Mouse (Mus musculus) ES-E14 (cell line): ENCODE measurements around the gene Clpb.

Experiments used
- HCFC1 ChIP-seq: IDR thresholded peaks from 2 replicates; pipeline ENCODE4 v1.6.1; 2012; ENCODE audit warnings: low read length, inconsistent platforms, borderline replicate concordance; ENCODE audit not compliant: insufficient read depth
- MAFK ChIP-seq: IDR thresholded peaks from 2 replicates; pipeline ENCODE4 v1.6.1; 2014; ENCODE audit warnings: mild to moderate bottlenecking, low read depth, low read length, inconsistent platforms; ENCODE audit not compliant: insufficient read depth
- ZNF384 ChIP-seq: IDR thresholded peaks from 2 replicates; pipeline ENCODE4 v1.6.1; 2012; ENCODE audit warnings: low read depth, low read length, inconsistent platforms

DNA sequence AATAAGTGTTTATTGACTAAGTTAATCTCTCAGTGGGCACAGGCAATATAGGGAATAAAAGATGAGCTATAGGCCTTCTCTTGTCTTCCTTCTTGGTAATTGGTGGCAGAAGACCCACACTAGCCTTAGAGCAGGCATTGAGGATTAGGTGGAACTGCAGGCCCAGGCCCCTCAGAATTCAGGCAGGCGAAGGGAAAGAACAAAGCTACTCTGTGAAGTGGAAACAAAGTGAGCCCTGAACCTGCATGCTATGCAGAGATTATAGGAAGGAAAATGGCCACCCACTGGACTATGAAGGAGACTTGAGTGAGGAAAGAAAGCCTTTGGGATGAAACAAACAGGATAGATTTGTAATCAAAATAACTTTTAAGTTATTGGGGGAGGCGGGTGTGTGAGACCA lies 69.6 kb downstream of the Clpb start:
- TF ChIP-seq ZNF384: no peak
- TF ChIP-seq HCFC1: no peak
- no peak for TF ChIP-seq MAFK
